Mouse (Mus musculus): Measurements from ENCODE around the gene Pigp.

The Pigp gene

DNA sequence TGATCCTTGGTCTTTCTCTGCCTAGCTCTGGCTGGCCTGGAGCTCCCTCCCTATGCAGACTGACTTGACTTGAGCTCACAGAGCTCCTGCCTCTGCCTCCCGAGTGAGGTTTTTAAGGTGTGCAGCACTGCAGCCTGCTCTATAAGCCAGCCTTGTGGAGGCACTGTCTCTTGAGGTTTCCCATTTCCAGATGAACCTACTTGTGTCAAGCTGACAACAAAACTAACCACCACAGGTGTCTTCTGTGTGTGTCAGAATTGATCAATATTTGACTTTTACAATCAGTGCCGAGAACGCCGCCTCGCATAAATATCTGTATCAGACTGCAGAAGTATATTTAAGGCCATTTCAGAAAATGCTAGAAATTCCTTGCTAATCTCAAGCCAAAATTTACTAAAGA is 57.0 kb downstream of the Pigp start:
- no peak for DNase-seq

DNA sequence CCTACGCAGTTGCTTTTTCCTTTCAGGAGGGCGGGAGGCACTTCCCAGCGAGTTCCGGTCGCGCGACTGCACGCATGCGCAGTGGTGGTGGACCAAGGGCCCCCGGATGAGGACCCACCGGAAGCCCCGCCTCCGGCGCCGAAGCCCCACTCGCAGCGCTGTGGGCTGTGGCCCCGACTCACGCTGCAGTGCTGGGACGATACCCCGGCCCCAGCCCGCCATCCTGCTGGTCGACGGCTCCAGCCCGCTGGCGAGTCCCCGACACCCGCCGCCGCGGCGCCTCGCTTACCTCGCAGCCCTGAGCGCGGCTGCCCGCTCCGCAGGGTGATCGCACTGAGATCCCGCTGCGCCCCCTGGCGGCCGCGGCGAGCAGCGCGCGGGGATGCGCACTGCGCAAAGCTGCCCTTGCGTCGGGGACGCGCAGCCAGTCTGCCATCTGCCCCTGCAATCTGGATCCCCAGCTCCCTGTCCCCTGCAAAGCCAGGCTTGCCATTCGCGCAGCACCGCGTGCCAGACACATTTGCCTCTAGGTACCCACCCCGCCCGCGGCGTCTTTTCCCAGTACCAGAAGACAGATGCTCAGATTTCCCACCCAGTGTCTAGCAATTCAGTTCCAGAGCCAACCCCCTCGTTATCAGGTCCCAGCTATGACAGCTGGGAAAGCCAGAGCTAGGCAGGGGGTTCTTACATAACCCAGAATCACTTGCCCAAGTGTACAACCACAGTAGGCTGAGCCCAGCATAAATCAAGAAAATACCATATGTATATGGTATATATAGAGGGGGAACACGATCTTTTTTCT is 58.2 kb downstream of the Pigp start, which contains the start of gene Hlcs:
TSS of gene Hlcs (minus strand) at position 343 of the 802 bp plus-strand sequence.
- peak; percentile 99 for DNase-seq

DNA sequence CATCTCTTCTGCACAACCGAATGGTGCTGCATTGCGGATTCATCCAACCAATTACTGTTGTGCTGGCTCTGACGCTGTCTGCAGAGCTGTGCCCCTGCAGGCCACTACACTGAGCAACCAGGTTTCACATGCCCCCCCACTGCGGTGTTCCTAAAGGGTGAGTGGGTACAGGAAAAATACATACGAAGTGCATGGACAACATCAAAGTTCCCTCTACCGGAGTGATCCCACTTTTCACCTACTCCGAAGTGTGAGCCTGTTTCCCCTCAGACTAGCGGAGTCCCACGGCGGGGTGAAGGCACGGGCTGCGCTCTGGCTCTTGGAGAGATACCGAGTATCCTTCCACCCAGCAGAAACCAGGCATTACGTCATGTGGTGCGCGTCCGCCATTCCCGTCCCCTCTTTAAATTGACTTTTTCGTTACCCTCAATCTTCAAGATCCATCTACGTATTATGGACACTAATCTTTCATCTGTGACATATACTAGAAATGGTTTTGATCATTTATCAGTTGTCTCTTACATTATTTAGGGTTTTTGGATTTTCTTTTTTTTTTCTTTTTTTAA is 58.9 kb downstream of the Pigp start:
- DNase-seq: peak; percentile 96

DNA sequence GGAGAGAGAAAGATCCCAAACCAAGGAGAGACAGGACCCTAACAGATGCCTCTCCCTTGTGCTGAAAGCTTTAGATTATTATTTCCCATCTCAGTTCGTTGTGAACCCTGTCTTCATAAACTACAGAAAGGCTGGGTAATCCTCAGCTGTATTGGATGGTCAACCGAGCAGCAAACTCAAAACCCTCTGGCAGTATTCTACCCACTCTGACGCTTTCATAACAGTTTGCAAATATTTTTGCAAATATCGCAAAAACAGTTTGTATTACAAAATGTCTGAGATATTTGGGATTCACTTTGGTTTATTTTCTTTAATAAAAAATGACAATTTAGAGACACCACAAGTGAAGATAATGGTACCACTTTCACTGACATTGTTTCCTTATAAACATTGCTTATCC is 59.7 kb downstream of the Pigp start:
- DNase-seq: no peak

DNA sequence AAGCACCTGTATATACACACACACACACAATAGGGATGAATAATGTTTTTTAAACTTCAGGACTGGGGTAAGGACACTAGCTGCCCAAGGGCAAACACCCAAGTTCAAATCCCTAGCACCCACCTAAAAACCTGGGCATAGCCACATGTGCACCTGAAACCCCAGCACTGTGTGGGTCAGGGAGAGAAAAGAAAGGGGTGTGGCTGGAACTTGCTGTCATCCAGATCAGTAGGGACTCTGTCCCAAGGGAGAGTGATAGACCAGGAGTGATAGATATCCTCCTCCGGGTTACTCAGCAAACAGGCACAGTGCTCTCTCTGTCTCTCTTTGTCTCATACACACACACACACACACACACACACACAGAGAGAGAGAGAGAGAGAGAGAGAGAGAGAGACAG is 60.2 kb downstream of the Pigp start:
- DNase-seq: no peak

DNA sequence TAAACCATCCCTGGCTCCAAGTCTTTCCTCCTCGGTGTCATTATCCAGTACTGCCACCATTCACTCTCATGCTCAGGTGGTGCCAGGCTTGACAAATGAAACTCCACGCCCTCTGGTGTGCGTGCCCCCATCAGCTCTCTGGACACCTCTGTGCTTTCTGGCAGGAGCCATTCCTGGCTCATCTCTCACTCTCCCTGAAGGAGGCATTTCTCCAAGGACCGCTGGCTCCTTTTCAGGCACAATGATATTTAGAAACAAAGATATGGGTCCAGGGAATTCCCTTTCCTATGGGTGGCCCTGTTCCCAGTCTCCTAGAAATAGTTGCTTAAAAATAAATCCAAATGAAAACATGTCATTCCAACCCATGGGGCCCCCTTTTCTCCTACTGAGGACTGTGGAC is 62.6 kb downstream of the Pigp start:
- DNase-seq: no peak

Measured in cerebellum, adult 9-11 months (tissue).